Mouse (Mus musculus): ENCODE measurements around the gene Gm45213. TPM values are rescaled to one million over a fixed set of nuclear protein-coding genes. Genes with fewer than 3 reads are reported as not detected.

Gene Gm45213
- total RNA-seq (2014; rRNA removed) (not detected in 2 replicates), polyA plus RNA-seq (2015; fragmentation: Nextera tagmentation; extraction: Ambion mirVana) (not detected in 2 replicates)

GRCm38 (mm10) chr7:66043552-66044459 lies at the start of gene Gm45213:
TSS of gene Gm45213 (plus strand) at chr7:66043602.
- no peaks in the 10 kb centered on the region for H3K9me3 ChIP-seq (ENCODE audit: low read length)
- DNase-seq (ENCODE audit: low spot score) (peak; percentile 66), ATAC-seq (peak; percentile 57)
- H3K4me2 ChIP-seq (ENCODE audit: low read depth, low read length) = no peak within 1 kb of the TSS
- no peak within 1 kb of the TSS for H3K9ac ChIP-seq (replicated peaks; ENCODE audit: low read length)
- H3K4me3 ChIP-seq (ENCODE audit: low read length) = no peak within 1 kb of the TSS
- WGBS = 52% methylated on average over 10 of the region's 10 CpGs
- no peaks in the 10 kb centered on the region for H3K36me3 ChIP-seq (ENCODE audit: insufficient read depth, low read length)
- H3K27me3 ChIP-seq (ENCODE audit: insufficient read depth, low read length) = no peaks in the 10 kb centered on the region
- no peak within 1 kb of the TSS for H3K27ac ChIP-seq
- TF ChIP-seq CTCF (IDR thresholded peaks at IDR 0.05; ENCODE audit: low read depth) = no peak
- peaks cover 18% of the 10 kb centered on the region for H3K4me1 ChIP-seq (ENCODE audit: insufficient read depth, low read length)

- H3K9me3 ChIP-seq (ENCODE audit: low read length) = 0 out of 2 replicates have a peak, but pooled peaks cover 3% of the 10 kb centered on the region
- no peak overlapping the region for H3K4me3 ChIP-seq (ENCODE audit: low read length)
- no peaks in the 10 kb centered on the region for H3K4me1 ChIP-seq (ENCODE audit: insufficient read depth, low read length)
- ATAC-seq (no peak), DNase-seq (ENCODE audit: low spot score) (no peak)
- 83% methylated on average over 16 of the region's 16 CpGs for WGBS
- TF ChIP-seq CTCF (IDR thresholded peaks at IDR 0.05; ENCODE audit: low read depth) = no peak
- H3K27ac ChIP-seq = no peak overlapping the region
- H3K4me2 ChIP-seq (ENCODE audit: low read depth, low read length) = no peak overlapping the region
- H3K27me3 ChIP-seq (ENCODE audit: insufficient read depth, low read length) = no peaks in the 10 kb centered on the region
- H3K36me3 ChIP-seq (ENCODE audit: insufficient read depth, low read length) = no peaks in the 10 kb centered on the region
- no peak overlapping the region for H3K9ac ChIP-seq (replicated peaks; ENCODE audit: low read length)
Observed at GRCm38 (mm10) chr7:66001035-66001754, 42.2 kb upstream of the Gm45213 start.

GRCm38 (mm10) chr7:66001797-66002196 lies 41.6 kb upstream of the Gm45213 start:
- TF ChIP-seq CTCF (IDR thresholded peaks at IDR 0.05; ENCODE audit: low read depth) = no peak
- Histone ChIP-seq H3K36me3 (ENCODE audit: insufficient read depth, low read length) (no peaks in the 10 kb centered on the region), H3K4me1 (ENCODE audit: insufficient read depth, low read length) (no peaks in the 10 kb centered on the region), H3K27ac (no peak overlapping the region), H3K9me3 (ENCODE audit: low read length) (0 out of 2 replicates have a peak, but pooled peaks cover 3% of the 10 kb centered on the region), H3K4me2 (ENCODE audit: low read depth, low read length) (no peak overlapping the region), H3K27me3 (ENCODE audit: insufficient read depth, low read length) (no peaks in the 10 kb centered on the region), H3K9ac (replicated peaks; ENCODE audit: low read length) (no peak overlapping the region), H3K4me3 (ENCODE audit: low read length) (no peak overlapping the region)
- DNase-seq (ENCODE audit: low spot score) (no peak), ATAC-seq (no peak)
- 83% methylated on average over 3 of the region's 3 CpGs for WGBS

- TF ChIP-seq CTCF (IDR thresholded peaks at IDR 0.05; ENCODE audit: low read depth) = no peak
- 94% methylated on average over 5 of the region's 5 CpGs for WGBS
- Histone ChIP-seq H3K36me3 (ENCODE audit: insufficient read depth, low read length) (no peaks in the 10 kb centered on the region), H3K4me3 (ENCODE audit: low read length) (no peak overlapping the region), H3K9ac (replicated peaks; ENCODE audit: low read length) (no peak overlapping the region), H3K4me2 (ENCODE audit: low read depth, low read length) (no peak overlapping the region), H3K9me3 (ENCODE audit: low read length) (no peaks in the 10 kb centered on the region), H3K27ac (no peak overlapping the region), H3K27me3 (ENCODE audit: insufficient read depth, low read length) (no peaks in the 10 kb centered on the region), H3K4me1 (ENCODE audit: insufficient read depth, low read length) (no peaks in the 10 kb centered on the region)
- DNase-seq (ENCODE audit: low spot score) = no peak
- no peak for ATAC-seq
Observed at GRCm38 (mm10) chr7:66003447-66003846, 40.0 kb upstream of the Gm45213 start.

- Histone ChIP-seq H3K9ac (replicated peaks; ENCODE audit: low read length) (no peak overlapping the region), H3K27ac (no peak overlapping the region), H3K4me1 (ENCODE audit: insufficient read depth, low read length) (no peaks in the 10 kb centered on the region), H3K27me3 (ENCODE audit: insufficient read depth, low read length) (no peaks in the 10 kb centered on the region), H3K36me3 (ENCODE audit: insufficient read depth, low read length) (no peaks in the 10 kb centered on the region), H3K4me3 (ENCODE audit: low read length) (no peak overlapping the region), H3K9me3 (ENCODE audit: low read length) (no peaks in the 10 kb centered on the region), H3K4me2 (ENCODE audit: low read depth, low read length) (no peak overlapping the region)
- TF ChIP-seq CTCF (IDR thresholded peaks at IDR 0.05; ENCODE audit: low read depth) = no peak
- no peak for ATAC-seq
- 69% methylated on average over 13 of the region's 13 CpGs for WGBS
- DNase-seq (ENCODE audit: low spot score) = no peak
Observed at GRCm38 (mm10) chr7:66003865-66004638, 39.4 kb upstream of the Gm45213 start.

- ATAC-seq (no peak), DNase-seq (ENCODE audit: low spot score) (no peak)
- no peak for TF ChIP-seq CTCF (IDR thresholded peaks at IDR 0.05; ENCODE audit: low read depth)
- Histone ChIP-seq H3K27ac (no peak overlapping the region), H3K36me3 (ENCODE audit: insufficient read depth, low read length) (no peaks in the 10 kb centered on the region), H3K27me3 (ENCODE audit: insufficient read depth, low read length) (no peaks in the 10 kb centered on the region), H3K4me2 (ENCODE audit: low read depth, low read length) (no peak overlapping the region), H3K4me3 (ENCODE audit: low read length) (no peak overlapping the region), H3K9me3 (ENCODE audit: low read length) (no peaks in the 10 kb centered on the region), H3K9ac (replicated peaks; ENCODE audit: low read length) (no peak overlapping the region), H3K4me1 (ENCODE audit: insufficient read depth, low read length) (no peaks in the 10 kb centered on the region)
- 89% methylated on average over 10 of the region's 10 CpGs for WGBS
Observed at GRCm38 (mm10) chr7:66005066-66005465, 38.3 kb upstream of the Gm45213 start.

Measured in hindbrain, postnatal 0 days (tissue).